In genomic region chr9:108577934-108578544, GRCm38 (mm10) we compare ENCODE assay signal across 8 mouse cellular contexts. TPM values are rescaled to one million over a fixed set of nuclear protein-coding genes. Genes with fewer than 3 reads are reported as not detected.
DNase-seq lines count a peak whose midpoint lies in the region; ATAC-seq and TF ChIP-seq lines count a peak whose summit lies in the region.

No protein-coding gene starts in this region.

- no peak for TF ChIP-seq EP300 in liver, embryonic 14.5 days (IDR thresholded peaks at IDR 0.05; ENCODE audit: low read depth)

- H3K4me1 ChIP-seq in forebrain, embryonic 12.5 days = peaks cover 63% of the 10 kb centered on the region
- H3K4me1 ChIP-seq in hindbrain, embryonic 12.5 days = peaks cover 59% of the 10 kb centered on the region
- peaks cover 3 to 13% of the 10 kb centered on the region in 2 experiments; a peak in 2 of 4 replicates for H3K4me1 ChIP-seq in liver, embryonic 14.5 days (replicated peaks; ENCODE audit: control insufficient read depth in 2 of 2, insufficient read depth in 2 of 2, low read length in 1 of 2)
- H3K4me1 ChIP-seq in neural tube, embryonic 14.5 days (ENCODE audit: control insufficient read depth, insufficient read depth, low read length) = peaks cover 46% of the 10 kb centered on the region

- peak overlapping the region; percentile 90 for H3K4me2 ChIP-seq in forebrain, embryonic 12.5 days
- H3K4me2 ChIP-seq in hindbrain, embryonic 12.5 days (replicated peaks) = peak overlapping the region; percentile 69
- H3K4me2 ChIP-seq in liver, embryonic 14.5 days (ENCODE audit: low read depth) = peak overlapping the region; percentile 71
- peak overlapping the region; percentile 87 for H3K4me2 ChIP-seq in neural tube, embryonic 14.5 days (ENCODE audit: low read depth, low read length)

- DNase-seq in right cerebral cortex, postnatal 10 days (ENCODE audit: low spot score in 2 of 2) = peak; percentile 71 to 78
- no peak for DNase-seq in right cerebral cortex, adult 18-20 months
- DNase-seq in brain, adult 2 months (ENCODE audit: low read depth, low spot score) = peak; percentile 62
- no peak for DNase-seq in liver, embryonic 14.5 days (ENCODE audit: low read depth in 3 of 3, low spot score in 3 of 3)
- DNase-seq in layer of hippocampus, postnatal 14 days (ENCODE audit: low spot score in 2 of 2) = no peak

- peak overlapping the region; percentile 97 for H3K9ac ChIP-seq in forebrain, embryonic 12.5 days
- peak overlapping the region; percentile 96 for H3K9ac ChIP-seq in hindbrain, embryonic 12.5 days
- peak overlapping the region; percentile 80 for H3K9ac ChIP-seq in liver, embryonic 14.5 days (replicated peaks)
- H3K9ac ChIP-seq in neural tube, embryonic 14.5 days (replicated peaks; ENCODE audit: low read depth, low read length) = peak overlapping the region; percentile 97

- H3K9me3 ChIP-seq in forebrain, embryonic 12.5 days = no peaks in the 10 kb centered on the region
- H3K9me3 ChIP-seq in hindbrain, embryonic 12.5 days (replicated peaks) = no peaks in the 10 kb centered on the region
- H3K9me3 ChIP-seq in liver, embryonic 14.5 days (ENCODE audit: control insufficient read depth, low read length) = no peaks in the 10 kb centered on the region
- no peaks in the 10 kb centered on the region for H3K9me3 ChIP-seq in neural tube, embryonic 14.5 days (ENCODE audit: control insufficient read depth, low read length)

- H3K27ac ChIP-seq in forebrain, embryonic 12.5 days = peak overlapping the region; percentile 97
- H3K27ac ChIP-seq in hindbrain, embryonic 12.5 days = peak overlapping the region; percentile 97
- peak overlapping the region; percentile 38; the same call in 1 of the 2 replicates for H3K27ac ChIP-seq in liver, embryonic 14.5 days
- peak overlapping the region; percentile 96 for H3K27ac ChIP-seq in neural tube, embryonic 14.5 days (ENCODE audit: low read depth, low read length)

- WGBS in forebrain, embryonic 12.5 days = under 1% methylated on average over 22 of the region's 24 CpGs
- WGBS in hindbrain, embryonic 12.5 days = under 1% methylated on average over 24 of the region's 24 CpGs
- WGBS in liver, embryonic 14.5 days (ENCODE audit: insufficient replicate concordance) = 0% methylated on average over 24 of the region's 24 CpGs
- 1% methylated on average over 23 of the region's 24 CpGs for WGBS in neural tube, embryonic 14.5 days

- H3K4me3 ChIP-seq in forebrain, embryonic 12.5 days (replicated peaks) = peak overlapping the region; percentile 78
- peak overlapping the region; percentile 83 for H3K4me3 ChIP-seq in hindbrain, embryonic 12.5 days
- peak overlapping the region; percentile 76 to 81 for H3K4me3 ChIP-seq in liver, embryonic 14.5 days (ENCODE audit: insufficient read depth in 1 of 2, low read depth in 2 of 2, low read length in 2 of 2)
- peak overlapping the region; percentile 57 for H3K4me3 ChIP-seq in neural tube, embryonic 14.5 days (ENCODE audit: low read depth, low read length)

- H3K27me3 ChIP-seq in forebrain, embryonic 12.5 days = no peaks in the 10 kb centered on the region
- H3K27me3 ChIP-seq in hindbrain, embryonic 12.5 days = peaks cover 19% of the 10 kb centered on the region
- H3K27me3 ChIP-seq in liver, embryonic 14.5 days (ENCODE audit: control insufficient read depth, insufficient read depth, low read length) = no peaks in the 10 kb centered on the region
- no peaks in the 10 kb centered on the region for H3K27me3 ChIP-seq in neural tube, embryonic 14.5 days (ENCODE audit: control insufficient read depth, insufficient read depth, low read length)

- H3K36me3 ChIP-seq in forebrain, embryonic 12.5 days (replicated peaks) = peaks cover 48% of the 10 kb centered on the region
- H3K36me3 ChIP-seq in hindbrain, embryonic 12.5 days = peaks cover 35% of the 10 kb centered on the region
- H3K36me3 ChIP-seq in liver, embryonic 14.5 days (replicated peaks; ENCODE audit: control insufficient read depth, insufficient read depth, low read depth) = no peaks in the 10 kb centered on the region
- peaks cover 30% of the 10 kb centered on the region for H3K36me3 ChIP-seq in neural tube, embryonic 14.5 days (ENCODE audit: control insufficient read depth, insufficient read depth, low read length)

- ATAC-seq in forebrain, embryonic 12.5 days (ENCODE audit: low FRiP score) = peak; percentile 52
- peak; percentile 69 for ATAC-seq in hindbrain, embryonic 12.5 days (ENCODE audit: low FRiP score)
- ATAC-seq in liver, embryonic 14.5 days (ENCODE audit: insufficient read depth) = peak; percentile 24; the same call in 1 of the 2 replicates
- peak; percentile 3; the same call in 1 of the 2 replicates for ATAC-seq in neural tube, embryonic 14.5 days (ENCODE audit: low read depth)

- TF ChIP-seq CTCF in liver, embryonic 14.5 days (IDR thresholded peaks at IDR 0.05; ENCODE audit: low read depth) = no peak

RNA-seq across cellular contexts. Expression of gene Wdr6, which starts 0.5 kb away (rescaled TPM):
- 254 and 285 TPM in 2 replicates for polyA plus RNA-seq in forebrain, embryonic 12.5 days (2016; fragmentation: Nextera tagmentation; extraction: Ambion mirVana)
- 290 and 293 TPM in 2 replicates for polyA plus RNA-seq in hindbrain, embryonic 12.5 days (2016; fragmentation: Nextera tagmentation; extraction: Ambion mirVana)
- polyA plus RNA-seq in liver, embryonic 14.5 days (2012; rRNA removed) = 8.4 and 9.4 TPM in 2 replicates
- polyA plus RNA-seq in liver, embryonic 14.5 days (2014; fragmentation: Nextera tagmentation; extraction: Ambion mirVana) = 8.4 and 11.1 TPM in 2 replicates
- polyA plus RNA-seq in neural tube, embryonic 14.5 days (2014; fragmentation: Nextera tagmentation; extraction: Ambion mirVana) = 206 and 229 TPM in 2 replicates
- 100 to 1,000 TPM; 172 to 180 TPM for total RNA-seq in layer of hippocampus, postnatal 14 days (2021)

RNA-seq across cellular contexts. Expression of gene Dalrd3, which starts 8.4 kb away (rescaled TPM):
- polyA plus RNA-seq in forebrain, embryonic 12.5 days (2016; fragmentation: Nextera tagmentation; extraction: Ambion mirVana) = 225 and 235 TPM in 2 replicates
- polyA plus RNA-seq in hindbrain, embryonic 12.5 days (2016; fragmentation: Nextera tagmentation; extraction: Ambion mirVana) = 232 and 248 TPM in 2 replicates
- polyA plus RNA-seq in liver, embryonic 14.5 days (2012; rRNA removed) = 43.8 and 48.0 TPM in 2 replicates
- 26.4 and 33.6 TPM in 2 replicates for polyA plus RNA-seq in liver, embryonic 14.5 days (2014; fragmentation: Nextera tagmentation; extraction: Ambion mirVana)
- 257 and 258 TPM in 2 replicates for polyA plus RNA-seq in neural tube, embryonic 14.5 days (2014; fragmentation: Nextera tagmentation; extraction: Ambion mirVana)
- 10 to 100 TPM; 76.0 to 86.5 TPM for total RNA-seq in layer of hippocampus, postnatal 14 days (2021)

RNA-seq across cellular contexts. Expression of gene Ndufaf3, which starts 10.8 kb away (rescaled TPM):
- polyA plus RNA-seq in forebrain, embryonic 12.5 days (2016; fragmentation: Nextera tagmentation; extraction: Ambion mirVana) = 54.5 and 58.3 TPM in 2 replicates
- polyA plus RNA-seq in hindbrain, embryonic 12.5 days (2016; fragmentation: Nextera tagmentation; extraction: Ambion mirVana) = 53.4 and 57.0 TPM in 2 replicates
- 8.9 and 12.1 TPM in 2 replicates for polyA plus RNA-seq in liver, embryonic 14.5 days (2012; rRNA removed)
- polyA plus RNA-seq in liver, embryonic 14.5 days (2014; fragmentation: Nextera tagmentation; extraction: Ambion mirVana) = 36.1 and 36.9 TPM in 2 replicates
- polyA plus RNA-seq in neural tube, embryonic 14.5 days (2014; fragmentation: Nextera tagmentation; extraction: Ambion mirVana) = 81.7 and 96.8 TPM in 2 replicates
- total RNA-seq in layer of hippocampus, postnatal 14 days (2021) = 10 to 100 TPM; 52.0 to 54.6 TPM

RNA-seq across cellular contexts. Expression of gene Impdh2, which starts 18.0 kb away (rescaled TPM):
- polyA plus RNA-seq in forebrain, embryonic 12.5 days (2016; fragmentation: Nextera tagmentation; extraction: Ambion mirVana) = 149 and 159 TPM in 2 replicates
- polyA plus RNA-seq in hindbrain, embryonic 12.5 days (2016; fragmentation: Nextera tagmentation; extraction: Ambion mirVana) = 128 and 131 TPM in 2 replicates
- 86.6 and 117 TPM in 2 replicates for polyA plus RNA-seq in liver, embryonic 14.5 days (2012; rRNA removed)
- polyA plus RNA-seq in liver, embryonic 14.5 days (2014; fragmentation: Nextera tagmentation; extraction: Ambion mirVana) = 104 and 117 TPM in 2 replicates
- 105 and 119 TPM in 2 replicates for polyA plus RNA-seq in neural tube, embryonic 14.5 days (2014; fragmentation: Nextera tagmentation; extraction: Ambion mirVana)
- total RNA-seq in layer of hippocampus, postnatal 14 days (2021) = 10 to 100 TPM; 61.3 to 70.1 TPM

RNA-seq across cellular contexts. Expression of gene P4htm, which starts 19.4 kb away (rescaled TPM):
- polyA plus RNA-seq in forebrain, embryonic 12.5 days (2016; fragmentation: Nextera tagmentation; extraction: Ambion mirVana) = 16.2 and 18.4 TPM in 2 replicates
- 19.0 and 19.9 TPM in 2 replicates for polyA plus RNA-seq in hindbrain, embryonic 12.5 days (2016; fragmentation: Nextera tagmentation; extraction: Ambion mirVana)
- 0.52 and 0.54 TPM in 2 replicates for polyA plus RNA-seq in liver, embryonic 14.5 days (2012; rRNA removed)
- 0.25 and 0.67 TPM in 2 replicates for polyA plus RNA-seq in liver, embryonic 14.5 days (2014; fragmentation: Nextera tagmentation; extraction: Ambion mirVana)
- 31.0 and 37.3 TPM in 2 replicates for polyA plus RNA-seq in neural tube, embryonic 14.5 days (2014; fragmentation: Nextera tagmentation; extraction: Ambion mirVana)
- total RNA-seq in layer of hippocampus, postnatal 14 days (2021) = 10 to 100 TPM; 64.2 to 64.5 TPM

Comparison
In these comparisons a context has a peak if more than half of its experiments do, and no peak if none do; other contexts are left out.
1. DNase-seq: peak in right cerebral cortex, postnatal 10 days (2 of 2) and brain, adult 2 months (single experiment); none in right cerebral cortex, adult 18-20 months (single experiment), liver, embryonic 14.5 days (0 of 3) and layer of hippocampus, postnatal 14 days (0 of 2).
2. ATAC-seq: peak in every context shown above with its lines; median percentile 69 in hindbrain, embryonic 12.5 days; 52 in forebrain, embryonic 12.5 days; 24 in liver, embryonic 14.5 days; 3 in neural tube, embryonic 14.5 days.
3. H3K27ac ChIP-seq: peak in every context shown above with its lines; median percentile 97 in forebrain, embryonic 12.5 days; 97 in hindbrain, embryonic 12.5 days; 96 in neural tube, embryonic 14.5 days; 38 in liver, embryonic 14.5 days.
4. RNA of gene Wdr6, which starts 0.5 kb away (polyA plus RNA-seq): 290 to 293 TPM in hindbrain, embryonic 12.5 days, 254 to 285 TPM in forebrain, embryonic 12.5 days and 206 to 229 TPM in neural tube, embryonic 14.5 days; 8.4 to 11.1 TPM in liver, embryonic 14.5 days; every median in the first group is over 10 times any median in the second.
5. Peak in every context shown above with its lines, with median percentiles within 50 percentile points of each other: H3K4me2 ChIP-seq, H3K4me3 ChIP-seq and H3K9ac ChIP-seq.